Mouse (Mus musculus) testis, adult 2 months (tissue): Measurements from ENCODE around the gene Pjvk. TPM values are rescaled to one million over a fixed set of nuclear protein-coding genes. Genes with fewer than 3 reads are reported as not detected.

Experiments used
- H3K27ac ChIP-seq: fragments of 200-500 bp; 2 replicates; pipeline ENCODE4 v1.5.1; 2012; ENCODE audit warnings: low read depth, low read length; ENCODE audit not compliant: control insufficient read depth, insufficient read depth
- H3K27me3 ChIP-seq: fragments of 200-500 bp; 2 replicates; pipeline ENCODE4 v1.6.1; 2012; ENCODE audit warnings: mild to moderate bottlenecking, low read length, moderate library complexity; ENCODE audit not compliant: control insufficient read depth, insufficient read depth
- H3K36me3 ChIP-seq: fragments of 200-500 bp; 2 replicates; pipeline ENCODE4 v1.6.1; 2012; ENCODE audit warnings: mild to moderate bottlenecking, low read length; ENCODE audit not compliant: control insufficient read depth, insufficient read depth
- H3K4me1 ChIP-seq: fragments of 200-500 bp; 2 replicates; pipeline ENCODE4 v1.6.1; 2012; ENCODE audit warnings: low read length; ENCODE audit not compliant: control insufficient read depth, insufficient read depth
- H3K4me3 ChIP-seq: fragments of 200-500 bp; 2 replicates; pipeline ENCODE4 v1.5.1; 2012; ENCODE audit warnings: low read depth, mild to moderate bottlenecking, low read length, moderate library complexity, mixed read lengths; ENCODE audit not compliant: control insufficient read depth
- CTCF ChIP-seq: fragments of 200-500 bp; IDR thresholded peaks from 2 replicates; pipeline ENCODE4 v1.5.1; 2012; ENCODE audit warnings: low read depth, mild to moderate bottlenecking, inconsistent platforms, low read length, moderate library complexity; ENCODE audit not compliant: control insufficient read depth, insufficient read depth, insufficient replicate concordance
- POLR2A ChIP-seq: fragments of 200-500 bp; IDR thresholded peaks from 2 replicates; pipeline ENCODE4 v1.6.1; 2012; ENCODE audit warnings: low read depth, mild to moderate bottlenecking, inconsistent platforms, low read length, moderate library complexity; ENCODE audit not compliant: control insufficient read depth
- polyA plus RNA-seq: library from polyadenylated mRNA; depleted of rRNA; stranded (reverse); fragments of >200 nt; gene quantifications from 2 replicates; pipeline ENCODE4 v1.2.3, GENCODE M21; 2012; rRNA removed

Pjvk gene
- polyA plus RNA-seq: 0.17 and 0.52 TPM in 2 replicates

GRCm38 (mm10) chr2:76647883-76648570 is at the start of gene Pjvk, which contains the start of gene Prkra:
TSS of gene Pjvk (plus strand) at chr2:76648476.
TSS of gene Prkra (minus strand) at chr2:76648015.
- H3K4me3 ChIP-seq: peak within 1 kb of the TSS; percentile 99
- peaks cover 14% of the 10 kb centered on the region for H3K4me1 ChIP-seq
- H3K36me3 ChIP-seq: no peaks in the 10 kb centered on the region
- H3K27ac ChIP-seq: peak within 1 kb of the TSS; percentile 91
- TF ChIP-seq CTCF (no peak), POLR2A (peak; percentile 75)
- H3K27me3 ChIP-seq: no peaks in the 10 kb centered on the region

GRCm38 (mm10) chr2:76599214-76599613 is 49.1 kb upstream of the Pjvk start:
- Histone ChIP-seq H3K4me1 (no peaks in the 10 kb centered on the region), H3K4me3 (no peak overlapping the region), H3K27ac (no peak overlapping the region), H3K36me3 (no peaks in the 10 kb centered on the region), H3K27me3 (no peaks in the 10 kb centered on the region)
- TF ChIP-seq CTCF (no peak), POLR2A (no peak)

GRCm38 (mm10) chr2:76602256-76602655 is 46.0 kb upstream of the Pjvk start:
- H3K36me3 ChIP-seq: no peaks in the 10 kb centered on the region
- no peak for TF ChIP-seq CTCF
- TF ChIP-seq POLR2A: no peak
- H3K27ac ChIP-seq: no peak overlapping the region
- H3K4me3 ChIP-seq: no peak overlapping the region
- no peaks in the 10 kb centered on the region for H3K27me3 ChIP-seq
- no peaks in the 10 kb centered on the region for H3K4me1 ChIP-seq

GRCm38 (mm10) chr2:76606704-76607103 is 41.6 kb upstream of the Pjvk start:
- Histone ChIP-seq H3K4me1 (no peaks in the 10 kb centered on the region), H3K36me3 (no peaks in the 10 kb centered on the region), H3K27ac (no peak overlapping the region), H3K27me3 (no peaks in the 10 kb centered on the region), H3K4me3 (no peak overlapping the region)
- TF ChIP-seq CTCF (no peak), POLR2A (no peak)

GRCm38 (mm10) chr2:76610326-76611104 is 37.8 kb upstream of the Pjvk start:
- H3K27ac ChIP-seq: no peak overlapping the region
- H3K36me3 ChIP-seq: no peaks in the 10 kb centered on the region
- H3K4me1 ChIP-seq: no peaks in the 10 kb centered on the region
- TF ChIP-seq CTCF (no peak), POLR2A (no peak)
- H3K27me3 ChIP-seq: no peaks in the 10 kb centered on the region
- H3K4me3 ChIP-seq: no peak overlapping the region

GRCm38 (mm10) chr2:76611996-76612395 is 36.3 kb upstream of the Pjvk start:
- Histone ChIP-seq H3K27me3 (no peaks in the 10 kb centered on the region), H3K4me1 (no peaks in the 10 kb centered on the region), H3K36me3 (no peaks in the 10 kb centered on the region), H3K4me3 (no peak overlapping the region), H3K27ac (no peak overlapping the region)
- no peak for TF ChIP-seq CTCF
- no peak for TF ChIP-seq POLR2A

- Histone ChIP-seq H3K4me1 (no peaks in the 10 kb centered on the region), H3K27me3 (no peaks in the 10 kb centered on the region), H3K4me3 (no peak overlapping the region), H3K36me3 (no peaks in the 10 kb centered on the region), H3K27ac (no peak overlapping the region)
- no peak for TF ChIP-seq CTCF
- no peak for TF ChIP-seq POLR2A
Observed at GRCm38 (mm10) chr2:76618078-76618477, 30.2 kb upstream of the Pjvk start.

- no peaks in the 10 kb centered on the region for H3K4me1 ChIP-seq
- no peaks in the 10 kb centered on the region for H3K36me3 ChIP-seq
- no peaks in the 10 kb centered on the region for H3K27me3 ChIP-seq
- H3K4me3 ChIP-seq: no peak overlapping the region
- no peak overlapping the region for H3K27ac ChIP-seq
- TF ChIP-seq POLR2A: no peak
- TF ChIP-seq CTCF: no peak
Observed at GRCm38 (mm10) chr2:76620188-76620587, 28.1 kb upstream of the Pjvk start.
